Mouse (Mus musculus): ENCODE results near the gene Rtf1. TPM values are rescaled to one million over a fixed set of nuclear protein-coding genes. Genes with fewer than 3 reads are reported as not detected.

Gene Rtf1
- polyA plus RNA-seq (2012; rRNA removed; ENCODE audit: low replicate concordance): 3.2 and 4.4 TPM in 2 replicates

GRCm38 (mm10) chr2:119674525-119675214, at the start of gene Rtf1:
TSS of gene Rtf1 (plus strand) at chr2:119675068.

GRCm38 (mm10) chr2:119662220-119663182, 12.4 kb upstream of the Rtf1 start, which contains the start of gene Ndufaf1:
TSS of gene Ndufaf1 (minus strand) at chr2:119662827.

DNA sequence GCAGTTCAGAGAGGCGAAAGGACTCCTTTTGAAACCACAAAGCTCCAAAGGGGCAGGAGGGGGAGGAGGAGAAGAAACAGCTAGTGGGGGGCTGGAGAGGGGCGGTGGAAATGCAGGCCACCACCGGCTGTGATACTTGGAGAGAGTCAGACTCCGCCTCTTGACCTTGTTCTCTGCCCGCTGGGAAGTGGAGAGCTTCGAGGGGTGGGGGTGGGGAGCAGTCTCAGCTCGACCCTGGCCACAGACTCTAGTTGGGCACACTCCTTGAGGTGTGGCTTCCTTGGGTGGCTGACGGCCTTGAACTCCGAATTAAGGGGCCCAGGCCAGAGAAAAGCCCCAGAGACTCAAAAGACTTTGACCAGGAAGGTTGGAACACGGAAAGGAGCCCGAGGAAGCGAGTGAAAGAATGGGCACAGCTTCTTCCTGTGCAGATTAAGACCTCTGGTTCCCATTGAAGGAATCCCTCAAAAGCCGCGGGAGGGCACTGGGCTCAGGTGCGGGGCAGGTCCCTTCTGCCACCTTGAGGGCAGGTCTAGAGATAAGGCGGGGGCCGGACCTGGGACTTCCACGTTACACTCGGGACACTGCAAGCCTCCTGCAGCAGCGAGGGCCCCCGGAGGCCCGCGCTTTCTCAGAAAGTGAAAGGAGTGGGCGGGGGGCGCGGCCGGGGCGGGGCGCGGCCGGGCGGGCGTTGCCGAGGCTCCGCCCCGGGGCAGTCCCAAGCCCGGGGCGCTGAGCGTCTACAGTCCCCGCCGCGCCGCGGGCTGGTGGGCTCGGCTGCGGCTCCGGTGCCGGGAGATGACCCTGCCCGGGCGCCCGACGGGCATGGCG, 66.9 kb downstream of the Rtf1 start, which contains the start of gene Itpka:
TSS of gene Itpka (plus strand) at position 757 of the 831 bp plus-strand sequence.

GRCm38 (mm10) chr2:119760251-119760650, 85.4 kb downstream of the Rtf1 start, which contains the start of gene Ltk:
TSS of gene Ltk (minus strand) at chr2:119760431.

Other genes with a start within 250 kb of the Rtf1 start
- gene Ino80, start 197.4 kb upstream of the Rtf1 start, polyA plus RNA-seq (2012; rRNA removed; ENCODE audit: low replicate concordance): 4.2 TPM in 2 replicates
- 0.06 and 0.08 TPM in 2 replicates for gene Exd1, start 127.4 kb upstream of the Rtf1 start, polyA plus RNA-seq (2012; rRNA removed; ENCODE audit: low replicate concordance)
- 62.6 and 71.4 TPM in 2 replicates for gene Chp1, start 127.4 kb upstream of the Rtf1 start, polyA plus RNA-seq (2012; rRNA removed; ENCODE audit: low replicate concordance)
- gene Nusap1, start 56.8 kb upstream of the Rtf1 start, polyA plus RNA-seq (2012; rRNA removed; ENCODE audit: low replicate concordance): 0.18 and 0.42 TPM in 2 replicates
- 2.5 and 4.7 TPM in 2 replicates for gene Oip5, start 56.6 kb upstream of the Rtf1 start, polyA plus RNA-seq (2012; rRNA removed; ENCODE audit: low replicate concordance)
- 0.53 and 0.55 TPM in 2 replicates for gene Ndufaf1, start 12.2 kb upstream of the Rtf1 start, polyA plus RNA-seq (2012; rRNA removed; ENCODE audit: low replicate concordance)
- 30.3 and 44.9 TPM in 2 replicates for gene Itpka, start 67.3 kb downstream of the Rtf1 start, polyA plus RNA-seq (2012; rRNA removed; ENCODE audit: low replicate concordance)
- 2.7 and 3.3 TPM in 2 replicates for gene Ltk, start 85.4 kb downstream of the Rtf1 start, polyA plus RNA-seq (2012; rRNA removed; ENCODE audit: low replicate concordance)
- 21.3 and 23.1 TPM in 2 replicates for gene Rpap1, start 112.5 kb downstream of the Rtf1 start, polyA plus RNA-seq (2012; rRNA removed; ENCODE audit: low replicate concordance)
- 4.1 and 14.1 TPM in 2 replicates for gene Tyro3, start 122.7 kb downstream of the Rtf1 start, polyA plus RNA-seq (2012; rRNA removed; ENCODE audit: low replicate concordance)
- gene Mga, start 222.2 kb downstream of the Rtf1 start, polyA plus RNA-seq (2012; rRNA removed; ENCODE audit: low replicate concordance): 1.5 and 4.9 TPM in 2 replicates

Data from duodenum, adult 2 months (tissue).